Mouse (Mus musculus): ENCODE measurements at regions not wholly inside any gene's neighbourhood (a gene's known extent, or its start where the extent isn't known, plus 50 kb on each side); places are given as distances from the start of the nearest gene placed in this dataset.

GRCm38 (mm10) chr7:117134869-117135268, 245.9 kb upstream of the Xylt1 start:
- no peak for DNase-seq

DNA sequence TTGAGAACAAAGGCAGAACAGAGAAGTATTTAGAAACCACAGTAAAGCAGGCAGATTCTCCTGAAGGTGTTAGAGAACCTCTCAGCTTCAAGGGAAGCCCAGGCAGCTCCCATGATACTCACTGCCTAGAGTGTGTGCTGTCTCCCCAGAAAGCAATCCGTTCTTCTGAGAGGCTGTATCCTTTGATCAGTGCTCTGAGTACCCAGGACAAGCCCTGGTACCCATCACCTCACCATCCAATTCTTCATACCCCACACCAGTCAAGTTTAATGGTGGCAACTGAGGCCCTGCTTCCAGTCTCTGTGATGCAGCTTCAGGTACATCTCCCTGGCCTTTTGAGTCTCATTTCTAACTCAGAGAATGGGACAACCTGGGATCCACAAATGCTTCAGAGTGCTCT, 242.1 kb upstream of the Xylt1 start:
- no peak for DNase-seq

DNA sequence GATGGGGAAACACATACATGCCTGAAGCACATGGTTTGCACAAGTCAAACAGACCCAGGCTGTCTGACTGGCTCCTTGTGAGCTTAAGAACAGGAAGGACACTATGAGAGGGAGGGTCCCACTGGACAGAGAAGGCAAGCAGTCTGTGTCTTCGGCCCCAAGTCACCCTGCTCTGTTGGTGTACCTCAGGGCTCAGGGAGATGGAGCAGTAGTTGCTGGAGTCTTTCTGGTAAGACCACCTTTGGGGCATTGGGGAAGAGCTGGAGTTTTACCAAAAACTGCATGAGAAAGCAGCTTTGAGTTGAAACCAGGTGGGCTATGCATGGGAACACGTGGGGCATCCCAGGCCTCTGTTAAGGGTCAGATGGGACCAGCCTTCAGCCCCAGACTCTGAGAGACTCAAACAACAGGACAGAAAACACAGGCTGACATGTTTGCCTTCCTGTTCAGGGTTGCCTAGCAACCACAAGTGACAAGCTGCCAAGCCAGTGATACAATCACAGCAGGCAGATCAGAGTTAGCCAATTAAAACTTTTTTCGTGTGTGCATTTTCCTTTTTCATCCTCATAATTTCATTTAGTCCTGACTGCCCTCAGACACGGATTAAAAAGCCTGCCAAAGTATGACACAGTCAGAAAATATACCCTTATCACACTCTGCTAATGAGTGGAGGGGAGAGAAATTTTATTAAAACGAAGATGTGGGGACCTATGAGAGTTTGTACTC, 241.4 kb upstream of the Xylt1 start:
- no peak for DNase-seq

- no peak for DNase-seq
Observed at GRCm38 (mm10) chr7:117139971-117140247, 240.9 kb upstream of the Xylt1 start.

DNA sequence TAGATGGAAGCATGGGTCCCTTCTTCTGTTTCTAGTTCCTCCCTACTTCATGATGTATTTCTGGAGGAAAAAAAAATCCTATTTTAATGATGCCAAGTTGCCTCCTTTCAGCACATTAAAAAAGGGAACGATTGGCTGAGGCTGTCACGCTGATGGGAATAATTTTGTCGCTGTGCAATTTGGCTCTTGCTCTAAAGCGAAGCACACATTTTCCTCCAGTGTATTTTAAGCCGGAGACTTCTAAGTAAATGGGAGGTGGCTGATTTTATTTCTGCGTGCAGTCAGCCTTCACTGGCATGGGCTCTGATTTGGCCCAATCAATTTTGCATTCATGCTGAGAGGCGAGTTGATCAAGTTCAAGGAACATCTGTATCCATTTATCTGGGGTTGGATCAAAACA, 234.0 kb upstream of the Xylt1 start:
- no peak for DNase-seq

- DNase-seq = no peak
Observed at GRCm38 (mm10) chr7:117150355-117150754, 230.4 kb upstream of the Xylt1 start.

DNA sequence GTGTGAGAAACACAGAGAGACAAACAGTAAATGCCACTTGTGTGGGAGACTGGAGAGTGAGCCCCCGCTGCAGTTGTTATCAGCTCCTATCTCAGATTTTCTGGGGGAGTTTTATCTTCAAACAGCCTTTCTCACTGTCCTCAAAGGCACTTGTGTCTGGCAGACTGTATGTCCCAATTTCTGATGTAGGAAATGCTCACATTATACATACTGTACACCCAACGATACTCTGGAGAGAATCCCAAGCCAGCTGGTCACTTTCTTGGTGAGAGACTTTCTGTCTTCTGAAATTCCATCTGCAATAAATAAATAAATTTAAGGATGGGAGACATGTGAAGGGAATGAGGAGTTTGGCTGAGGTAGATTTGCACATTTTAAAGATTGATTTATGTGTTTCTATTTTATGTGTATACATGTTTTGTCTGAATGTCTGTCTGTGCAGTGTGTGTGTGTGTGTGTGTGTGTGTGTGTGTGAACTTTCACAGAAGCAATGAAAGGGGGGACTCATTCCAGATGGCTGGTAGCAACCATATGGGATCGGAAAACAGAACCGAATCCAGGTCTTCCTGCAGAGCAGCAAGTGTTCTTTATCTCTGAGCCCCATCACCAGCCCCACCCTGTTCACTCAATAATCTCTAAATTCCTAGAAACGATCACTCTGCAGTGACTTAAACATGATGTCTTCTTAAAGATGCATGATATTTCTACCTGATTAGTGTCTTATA, 226.8 kb upstream of the Xylt1 start:
- DNase-seq = no peak

DNA sequence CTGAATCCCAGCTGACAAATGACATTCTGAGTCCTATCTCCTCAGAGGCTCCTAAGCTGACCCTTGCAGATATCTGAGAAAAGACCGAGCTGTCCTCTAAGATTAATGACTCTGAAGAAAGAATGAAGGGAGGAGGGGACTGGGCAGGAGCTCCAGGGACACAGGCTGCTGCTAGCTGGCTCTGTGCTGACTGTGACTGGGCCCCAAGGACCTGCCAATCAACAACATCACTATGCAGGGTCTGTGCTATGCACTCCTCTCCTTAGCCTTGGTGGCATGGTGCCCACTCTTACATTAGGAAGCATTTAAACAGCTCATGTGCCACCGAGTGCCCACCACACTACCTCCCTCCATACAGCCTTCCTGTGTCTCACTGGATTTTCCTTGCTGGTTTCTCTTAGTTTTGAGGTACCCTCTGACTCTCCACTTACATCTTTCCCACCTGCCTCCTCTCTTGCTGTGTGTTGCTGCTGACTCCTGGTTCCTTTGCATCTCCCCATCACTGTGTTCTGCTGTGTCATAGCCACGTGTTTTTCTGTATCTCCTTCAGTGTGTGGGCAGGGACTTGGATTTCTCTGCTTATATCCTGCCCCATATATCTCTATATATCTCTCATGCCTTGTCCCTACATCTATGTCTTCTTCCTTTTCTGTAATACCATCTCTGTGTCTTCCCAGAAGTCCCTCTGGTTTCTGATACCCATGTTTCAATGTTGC, 219.4 kb upstream of the Xylt1 start:
- DNase-seq = no peak

GRCm38 (mm10) chr7:117174811-117175422, 205.9 kb upstream of the Xylt1 start:
- DNase-seq = no peak

- no peak for DNase-seq
Observed at GRCm38 (mm10) chr7:117184011-117184410, 196.8 kb upstream of the Xylt1 start.

GRCm38 (mm10) chr7:117185891-117186290, 194.9 kb upstream of the Xylt1 start:
- DNase-seq = no peak

DNA sequence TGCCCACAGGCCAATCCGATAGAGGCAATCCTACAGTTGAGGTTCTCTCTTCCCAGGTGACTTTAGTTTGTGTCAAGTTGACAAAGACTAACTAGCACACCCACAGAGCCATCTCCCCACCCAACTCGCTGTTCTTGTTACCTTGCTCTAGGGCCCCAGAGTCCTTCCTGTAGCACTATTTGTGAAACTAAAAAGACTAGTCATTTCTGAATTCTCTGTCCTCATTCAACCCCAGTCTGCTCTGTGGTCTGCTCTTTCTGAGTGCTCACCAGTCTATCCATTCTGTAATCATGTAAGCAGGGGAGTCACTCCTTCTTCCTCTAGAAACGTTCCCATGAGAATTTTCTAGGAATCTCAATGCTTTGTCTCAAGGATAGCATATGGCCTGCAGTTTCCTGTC, 184.2 kb upstream of the Xylt1 start:
- DNase-seq = no peak

DNA sequence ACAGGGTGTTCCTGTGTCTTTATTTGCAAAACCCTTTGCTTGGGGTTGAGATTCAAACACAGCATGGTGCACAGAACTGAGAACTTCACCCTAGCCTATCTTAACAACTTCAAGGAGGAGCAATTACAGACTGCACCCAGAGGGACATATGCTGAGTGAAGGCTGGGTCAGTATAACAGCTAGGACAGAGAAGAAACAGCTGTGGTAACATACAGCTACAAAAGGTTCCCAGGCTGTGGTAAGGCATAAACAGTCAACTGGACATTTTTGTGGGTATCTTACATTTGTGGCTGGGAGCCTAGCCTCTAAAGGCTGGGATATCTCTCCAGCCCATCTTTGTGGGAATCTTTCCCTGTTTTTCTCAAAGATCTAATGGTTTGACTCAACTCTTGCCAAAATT, 154.5 kb upstream of the Xylt1 start:
- DNase-seq = no peak

GRCm38 (mm10) chr7:117229619-117230018, 151.2 kb upstream of the Xylt1 start:
- DNase-seq = no peak

DNA sequence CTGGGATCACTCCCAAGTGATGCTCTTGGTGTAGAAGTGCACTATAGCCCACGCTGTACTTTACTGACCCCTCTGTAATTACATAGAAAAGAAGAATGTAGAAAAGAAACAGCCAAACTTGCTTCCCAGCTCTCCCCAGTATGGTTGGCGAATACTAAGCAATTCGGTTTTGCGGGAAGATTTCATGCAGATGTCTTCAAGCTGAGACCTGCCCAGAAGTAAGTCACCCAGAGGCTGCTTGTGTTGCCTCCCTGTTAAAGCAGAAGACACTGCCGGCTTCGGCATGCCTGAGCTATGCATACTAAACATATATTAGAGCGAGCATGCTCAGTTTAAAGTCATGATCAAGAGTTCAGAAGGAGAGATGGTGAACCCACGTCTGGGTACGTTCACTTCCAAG, 124.0 kb upstream of the Xylt1 start:
- no peak for DNase-seq

GRCm38 (mm10) chr7:117258557-117258956, 122.2 kb upstream of the Xylt1 start:
- DNase-seq = no peak

GRCm38 (mm10) chr7:117259151-117259550, 121.6 kb upstream of the Xylt1 start:
- no peak for DNase-seq

DNA sequence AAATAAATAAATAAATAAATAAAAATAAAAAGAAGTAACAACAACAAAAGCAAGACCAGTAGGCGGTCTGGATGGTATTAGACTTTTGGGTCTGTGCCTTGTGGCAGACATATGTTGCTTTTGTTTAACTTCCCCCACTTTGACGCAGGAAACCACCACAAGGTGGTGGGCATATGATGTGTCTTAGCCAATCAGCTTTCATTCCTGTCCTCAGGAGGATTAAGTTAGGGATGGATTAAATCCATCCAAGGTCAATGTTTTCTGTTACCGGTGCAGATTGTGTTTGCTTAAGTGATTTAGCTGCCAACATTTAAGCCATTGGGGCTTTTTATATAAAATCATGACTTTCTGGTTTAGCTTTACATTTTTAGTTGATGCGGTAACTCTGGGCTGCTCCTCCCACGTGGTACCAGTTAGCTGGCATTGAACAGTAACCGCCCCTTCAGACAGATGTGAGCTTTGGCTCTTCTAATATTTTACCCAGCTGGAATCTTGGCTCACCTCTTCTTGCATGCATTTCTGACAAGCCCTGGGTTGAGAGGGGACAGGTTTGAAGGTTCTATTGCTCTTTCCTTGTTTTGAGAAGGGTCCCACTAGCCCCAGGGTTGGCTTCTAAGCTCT, 121.0 kb upstream of the Xylt1 start:
- DNase-seq = no peak

DNA sequence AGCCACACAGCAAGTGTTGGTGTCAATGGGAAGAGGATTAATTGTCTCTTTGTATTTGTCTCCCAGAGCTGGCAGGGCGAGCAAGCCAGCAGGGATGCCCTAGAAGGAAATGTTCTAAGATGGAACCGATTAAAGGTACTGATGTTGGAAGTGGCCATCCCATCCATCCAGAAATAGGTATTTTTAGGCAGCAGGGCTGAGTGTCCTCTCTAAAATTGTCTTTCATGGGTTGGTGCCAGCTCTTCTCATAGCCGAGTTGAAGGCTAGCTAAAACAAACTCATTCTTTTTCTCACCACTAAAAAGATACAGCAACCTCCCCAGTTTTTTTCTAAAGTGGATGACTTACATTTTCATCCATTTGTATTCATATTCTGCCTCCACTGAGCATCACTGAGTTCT, 120.2 kb upstream of the Xylt1 start:
- no peak for DNase-seq

GRCm38 (mm10) chr7:117263126-117263525, 117.7 kb upstream of the Xylt1 start:
- DNase-seq = no peak

DNA sequence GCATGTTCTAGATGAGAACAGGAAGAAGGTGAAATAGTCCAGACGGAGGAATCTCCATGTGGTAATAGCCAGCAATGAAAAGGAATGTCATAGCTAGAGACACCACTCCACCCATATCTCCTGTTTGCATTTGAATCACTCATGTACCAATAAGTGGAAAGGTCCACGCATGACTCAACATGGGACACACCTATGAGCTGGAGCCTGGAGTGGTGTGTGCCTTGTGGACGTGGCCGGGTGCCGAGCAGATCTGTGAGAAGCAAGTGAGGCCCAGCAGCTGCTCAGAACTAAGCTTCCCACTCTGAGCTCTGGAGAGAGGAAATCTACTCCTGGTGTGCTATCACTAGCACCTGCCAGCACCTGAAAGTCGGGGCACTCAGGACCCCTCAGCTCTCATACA, 116.4 kb upstream of the Xylt1 start:
- no peak for DNase-seq

- DNase-seq = no peak
Observed at GRCm38 (mm10) chr7:117268096-117268495, 112.7 kb upstream of the Xylt1 start.

GRCm38 (mm10) chr7:117269263-117269897, 111.4 kb upstream of the Xylt1 start:
- DNase-seq = no peak

All from thymus, postnatal 25 days (tissue).